Mouse (Mus musculus) thymus, adult 2 months (tissue): ENCODE data around the gene Tmem232.

Experiments used
- CTCF ChIP-seq: fragments of 200-500 bp; IDR thresholded peaks from 2 replicates; pipeline ENCODE4 v1.5.1; 2012; ENCODE audit warnings: mild to moderate bottlenecking, control low read depth, low read length, moderate library complexity, borderline replicate concordance; ENCODE audit not compliant: control insufficient read depth, poor library complexity, insufficient read depth; ENCODE audit errors: extremely low read depth
- POLR2A ChIP-seq: fragments of 200-500 bp; IDR thresholded peaks from 2 replicates; pipeline ENCODE4 v1.6.1; 2012; ENCODE audit warnings: mild to moderate bottlenecking, low read length, control low read depth, moderate library complexity; ENCODE audit not compliant: control insufficient read depth, poor library complexity, insufficient read depth; ENCODE audit errors: extremely low read depth

GRCm38 (mm10) chr17:65476747-65477146 is 63.8 kb downstream of the Tmem232 start:
- TF ChIP-seq CTCF (no peak), POLR2A (no peak)
